Mouse (Mus musculus): ENCODE measurements at regions not wholly inside any gene's neighbourhood (a gene's known extent, or its start where the extent isn't known, plus 50 kb on each side); places are given as distances from the start of the nearest gene placed in this dataset.

DNA sequence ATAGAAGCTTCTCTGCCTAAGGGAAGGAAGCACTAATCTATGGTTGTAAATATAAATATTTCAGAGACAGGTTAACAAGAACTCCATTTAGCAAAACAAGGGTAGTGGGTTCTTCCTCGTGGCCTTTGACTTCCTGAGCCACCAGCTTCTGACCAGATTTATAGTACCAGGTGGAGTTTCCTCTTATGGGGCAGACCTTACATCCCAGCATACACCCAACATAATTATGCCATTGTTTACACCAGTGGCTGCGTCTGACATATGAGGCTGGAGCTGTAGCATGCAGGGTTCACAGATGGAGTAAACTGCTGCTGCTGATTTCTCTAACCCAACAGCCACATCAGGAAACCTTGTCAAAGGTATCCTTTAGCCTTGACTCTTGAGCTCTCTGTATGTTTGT, 75.5 kb downstream of the Trib2 start:
- no peak for DNase-seq

DNA sequence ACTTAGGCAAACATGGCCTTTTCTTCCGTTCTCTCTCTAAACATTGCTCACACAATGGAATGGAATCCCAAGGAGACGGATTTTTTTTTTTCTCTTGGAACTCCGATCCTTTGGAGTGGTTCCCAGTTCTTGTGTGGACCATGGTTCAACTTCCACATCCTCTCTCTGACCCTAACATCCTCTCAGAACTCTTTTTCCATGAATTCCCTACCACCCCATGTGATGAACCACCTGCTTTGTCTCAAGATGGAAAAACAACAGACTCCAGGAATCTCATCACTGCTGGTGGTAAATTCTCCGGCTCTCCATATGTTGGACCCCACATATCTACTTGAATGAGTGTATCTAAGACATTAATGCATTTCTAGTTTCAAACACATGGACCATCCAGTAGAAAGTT, 77.7 kb downstream of the Trib2 start:
- DNase-seq: no peak

DNA sequence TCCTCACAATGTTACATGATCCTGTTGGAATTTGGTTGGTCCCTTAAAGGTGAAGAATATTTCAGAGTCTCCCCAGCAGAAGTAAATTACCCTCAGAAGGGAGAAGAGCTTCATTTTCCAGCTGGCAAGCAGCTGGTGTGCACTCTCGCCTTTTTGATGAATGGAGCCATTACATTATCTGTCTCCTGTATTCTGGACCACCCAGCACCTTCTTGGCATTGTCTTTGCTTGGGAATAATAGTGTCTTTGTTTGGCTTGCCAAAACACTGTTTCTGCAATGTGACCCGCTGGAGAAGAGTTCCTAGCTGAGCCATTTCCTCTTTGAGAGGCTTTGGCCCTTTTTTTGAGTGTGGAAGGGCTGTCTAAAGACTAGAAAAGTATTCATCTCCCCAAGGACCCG, 85.5 kb downstream of the Trib2 start:
- no peak for DNase-seq

DNA sequence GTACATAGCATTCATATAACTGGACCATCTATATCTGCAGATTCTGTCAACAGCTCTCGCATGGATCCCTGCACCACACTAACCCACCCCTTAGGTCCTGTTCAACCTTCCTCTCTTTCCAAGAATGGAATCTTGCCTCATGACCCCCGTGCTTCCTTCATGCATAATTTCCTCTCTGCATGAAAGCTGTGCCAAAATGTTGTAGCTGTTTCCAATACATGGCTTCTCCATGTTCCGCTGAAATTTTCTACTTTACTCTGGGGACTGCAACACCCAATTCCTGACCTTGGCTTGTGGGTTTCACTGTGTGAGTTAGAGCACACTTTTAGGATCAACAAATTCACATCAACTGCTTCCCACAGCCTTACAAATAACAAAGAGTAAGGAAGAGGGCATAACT, 87.0 kb downstream of the Trib2 start:
- no peak for DNase-seq

DNA sequence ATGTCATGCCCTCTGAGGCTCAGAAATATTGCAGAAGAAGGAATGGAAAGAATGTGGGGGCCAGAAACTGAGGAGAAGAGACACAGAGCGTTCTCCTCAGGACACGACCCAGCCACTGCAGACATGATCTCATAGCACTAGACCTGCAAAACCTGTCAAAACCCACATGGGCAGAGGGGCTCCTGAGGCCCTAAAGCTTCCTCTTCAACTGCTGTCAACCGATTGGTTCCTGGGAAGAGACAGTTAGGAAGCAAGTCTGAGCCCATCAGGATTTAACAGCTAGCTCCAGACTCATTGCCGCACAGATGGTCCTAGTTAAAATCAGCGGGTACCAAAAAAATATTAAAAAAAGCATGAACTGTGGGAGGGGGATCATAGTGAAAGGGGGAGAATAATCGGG, 93.2 kb downstream of the Trib2 start:
- no peak for DNase-seq

DNA sequence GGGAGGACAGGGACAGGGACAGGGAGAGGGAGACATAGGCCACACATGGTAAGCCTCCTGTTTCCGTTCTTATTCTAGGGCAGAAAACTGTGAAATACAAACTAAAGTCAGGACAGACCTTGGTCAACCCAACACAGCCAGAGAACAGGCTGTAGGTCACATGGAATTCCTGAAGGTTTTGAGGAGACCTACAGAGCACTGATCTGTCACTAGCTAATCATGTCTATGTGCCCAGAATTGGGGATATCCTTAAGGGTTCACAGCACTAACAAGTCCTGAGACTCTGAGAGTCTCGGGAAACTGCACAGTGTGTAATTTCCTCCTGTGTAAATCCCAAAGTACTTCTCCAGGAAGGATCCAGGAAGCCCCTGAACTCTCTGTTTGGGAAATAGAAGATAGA, 94.6 kb downstream of the Trib2 start:
- DNase-seq: no peak

DNA sequence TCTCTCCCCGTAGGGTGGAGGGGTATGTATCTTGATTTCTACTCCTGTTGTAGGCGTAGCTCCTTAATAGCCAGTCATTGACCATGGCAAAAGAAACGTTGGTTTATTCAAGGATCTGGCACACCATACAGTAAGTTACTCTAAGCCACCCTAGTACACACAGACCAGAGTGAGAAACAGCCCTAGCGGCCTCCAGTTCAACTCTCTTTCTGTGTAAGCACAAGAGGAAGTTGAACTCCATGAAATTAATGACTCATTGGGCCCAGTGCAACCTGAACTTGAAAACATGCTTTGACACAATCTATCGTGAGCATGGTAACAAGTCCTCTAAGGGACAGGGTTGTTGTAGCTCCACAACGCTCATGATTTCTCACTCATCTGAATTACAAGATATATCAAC, 96.6 kb downstream of the Trib2 start:
- no peak for DNase-seq

DNA sequence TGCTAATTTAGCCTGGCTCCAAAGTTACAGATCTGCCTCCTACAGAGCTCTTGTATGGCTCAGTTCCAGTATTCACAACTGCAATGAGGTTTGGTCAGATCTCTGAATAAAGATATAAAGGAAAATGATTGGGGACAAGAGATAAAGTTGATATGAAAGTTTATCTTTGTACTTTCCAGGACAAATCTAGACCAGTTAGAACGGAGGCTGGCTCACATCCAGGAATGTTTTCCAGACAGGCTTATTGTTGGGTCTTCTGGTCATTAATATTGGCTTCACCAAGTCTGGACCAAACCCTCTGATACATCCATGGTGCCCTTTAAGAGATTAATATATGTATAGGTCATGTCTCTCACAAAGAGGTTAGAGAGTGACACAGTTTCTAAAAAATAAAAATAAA, 97.9 kb downstream of the Trib2 start:
- DNase-seq: no peak

DNA sequence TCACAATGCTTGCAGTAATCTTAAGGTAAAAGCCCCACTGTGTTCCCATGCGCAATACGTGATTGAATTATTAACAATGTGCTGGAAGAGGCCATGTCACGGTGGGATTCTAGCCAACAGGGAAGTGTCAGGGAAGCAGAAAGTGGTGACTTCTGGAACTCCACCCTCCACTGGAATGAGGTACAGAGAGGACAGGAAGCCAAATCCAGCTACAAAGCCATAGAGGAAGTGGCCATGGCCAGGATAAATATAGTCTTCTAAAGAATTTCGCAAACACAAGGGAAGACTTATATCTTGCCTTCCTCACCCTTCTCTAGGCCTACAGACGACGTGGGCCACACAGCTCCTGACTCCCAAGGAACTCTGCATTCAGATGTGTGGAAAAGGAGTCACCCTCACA, 98.7 kb downstream of the Trib2 start:
- no peak for DNase-seq

DNA sequence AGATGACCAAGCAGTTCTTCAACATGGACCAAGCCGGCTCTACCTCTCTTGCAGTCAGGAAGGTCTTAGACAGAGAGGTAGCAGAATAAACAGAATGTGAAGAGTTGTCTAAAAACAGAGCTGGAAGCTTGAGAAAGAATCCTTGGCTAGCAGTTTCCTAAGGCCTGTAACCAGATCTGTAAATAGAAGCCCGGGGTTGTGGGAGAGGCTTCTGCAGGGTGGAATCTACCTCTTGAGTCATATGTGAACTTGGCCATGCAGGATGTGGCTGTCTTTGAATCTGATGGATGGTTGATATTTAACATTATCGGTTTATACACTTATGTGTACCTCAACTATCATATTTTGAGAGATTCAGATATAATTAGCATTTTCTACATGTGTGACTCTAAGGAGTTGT, 99.4 kb downstream of the Trib2 start:
- DNase-seq: no peak

DNA sequence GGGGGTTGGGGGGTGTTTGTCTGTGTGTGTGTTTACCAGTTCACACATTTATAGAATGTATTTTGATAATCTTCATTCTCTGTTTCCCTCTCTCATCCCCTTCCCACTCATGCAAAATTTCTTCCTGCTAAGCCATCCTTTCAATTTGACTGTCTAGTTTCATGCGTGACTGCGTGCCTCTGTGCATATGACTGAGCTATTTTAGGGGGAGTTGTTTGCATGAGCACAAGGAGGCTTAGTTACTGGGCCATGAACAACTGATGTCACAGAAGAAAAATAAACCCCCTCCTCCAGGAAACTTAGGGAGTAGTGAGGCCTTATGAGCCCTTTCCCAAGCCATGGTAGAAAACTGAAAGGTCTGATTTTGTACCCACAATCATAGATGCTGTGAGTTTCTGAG, 103.1 kb downstream of the Trib2 start:
- DNase-seq: no peak

DNA sequence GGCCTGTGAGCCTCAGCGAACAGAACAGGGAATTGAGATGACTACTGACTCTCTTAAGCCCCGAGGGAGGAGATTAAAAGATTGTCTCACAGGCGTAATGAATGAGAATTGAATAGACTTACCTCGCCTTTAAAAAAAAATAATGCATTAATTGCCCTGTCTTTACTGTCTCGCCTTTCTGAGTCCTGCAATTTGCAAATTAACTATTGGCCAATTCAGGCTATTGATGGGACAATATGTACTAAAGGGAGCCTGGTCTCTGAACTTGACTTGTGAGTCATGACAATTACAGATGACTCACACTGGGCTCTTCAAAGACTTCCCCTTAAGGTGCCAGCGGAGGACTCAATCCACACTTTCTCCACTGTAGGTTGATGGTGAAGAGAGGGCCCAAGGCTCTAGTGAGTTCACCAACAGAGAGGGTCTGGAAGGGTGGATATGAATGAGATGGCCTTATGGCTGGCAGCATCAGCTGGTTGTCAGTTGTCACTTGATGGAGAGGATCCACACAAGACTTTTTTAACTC, 109.1 kb downstream of the Trib2 start:
- DNase-seq: no peak

DNA sequence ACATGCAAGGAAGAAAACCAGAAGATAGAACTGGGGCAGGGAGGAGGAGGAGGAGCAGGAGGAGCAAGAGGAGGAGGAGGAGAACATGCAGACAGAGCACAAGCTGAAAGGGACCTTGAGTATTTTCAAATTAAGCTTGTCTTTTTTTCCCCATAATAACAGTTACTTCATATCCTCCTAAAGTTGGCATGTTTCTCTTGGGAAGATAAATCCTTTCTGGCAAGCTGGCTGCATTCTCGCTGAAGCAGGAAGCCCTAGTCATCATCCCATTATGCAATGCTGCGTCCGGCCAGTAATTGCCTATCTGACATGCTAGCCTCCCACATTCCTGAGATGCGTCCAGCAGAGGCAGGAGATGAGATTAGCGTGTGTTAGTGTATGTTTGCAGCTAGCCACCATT, 112.3 kb downstream of the Trib2 start:
- peak; percentile 39 for DNase-seq

DNA sequence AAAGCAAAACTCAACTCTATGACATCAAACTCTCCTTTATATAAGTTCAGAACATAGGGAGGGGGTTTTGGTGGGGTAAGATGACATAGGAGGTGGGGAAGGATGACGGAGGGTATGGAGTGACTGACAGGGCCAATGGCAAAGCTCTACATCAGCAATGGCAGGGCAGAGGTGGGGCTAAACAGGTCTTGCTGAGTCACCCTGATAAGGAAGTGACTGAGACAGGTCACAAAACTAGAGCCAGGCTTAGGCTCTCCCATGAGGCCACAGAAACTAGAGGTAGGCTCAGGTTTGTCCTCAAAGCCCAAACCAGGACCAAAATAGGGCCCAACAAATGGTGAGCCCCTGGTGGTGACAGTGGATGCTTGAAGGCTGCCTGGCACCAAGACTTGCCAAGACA, 114.6 kb downstream of the Trib2 start:
- DNase-seq: no peak

DNA sequence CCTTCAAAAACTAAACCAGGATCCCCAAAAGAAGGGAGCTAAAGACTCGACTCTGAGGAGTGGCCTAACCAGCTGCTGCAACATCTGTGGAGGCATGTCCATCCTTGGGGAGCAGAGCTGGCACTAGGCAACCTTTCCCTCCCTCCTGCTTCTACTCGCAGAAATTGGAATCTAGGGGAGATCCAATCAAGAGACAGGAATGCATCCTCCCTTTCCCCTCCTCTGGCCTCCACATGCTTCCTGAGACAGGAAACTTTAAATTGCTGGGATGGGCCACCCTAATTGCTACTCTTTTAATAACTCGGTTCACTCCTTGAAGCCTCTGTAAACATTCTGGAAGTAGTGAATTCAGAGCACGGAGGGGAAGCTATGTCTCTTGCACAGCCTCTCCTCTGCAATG, 117.9 kb downstream of the Trib2 start:
- DNase-seq: no peak

DNA sequence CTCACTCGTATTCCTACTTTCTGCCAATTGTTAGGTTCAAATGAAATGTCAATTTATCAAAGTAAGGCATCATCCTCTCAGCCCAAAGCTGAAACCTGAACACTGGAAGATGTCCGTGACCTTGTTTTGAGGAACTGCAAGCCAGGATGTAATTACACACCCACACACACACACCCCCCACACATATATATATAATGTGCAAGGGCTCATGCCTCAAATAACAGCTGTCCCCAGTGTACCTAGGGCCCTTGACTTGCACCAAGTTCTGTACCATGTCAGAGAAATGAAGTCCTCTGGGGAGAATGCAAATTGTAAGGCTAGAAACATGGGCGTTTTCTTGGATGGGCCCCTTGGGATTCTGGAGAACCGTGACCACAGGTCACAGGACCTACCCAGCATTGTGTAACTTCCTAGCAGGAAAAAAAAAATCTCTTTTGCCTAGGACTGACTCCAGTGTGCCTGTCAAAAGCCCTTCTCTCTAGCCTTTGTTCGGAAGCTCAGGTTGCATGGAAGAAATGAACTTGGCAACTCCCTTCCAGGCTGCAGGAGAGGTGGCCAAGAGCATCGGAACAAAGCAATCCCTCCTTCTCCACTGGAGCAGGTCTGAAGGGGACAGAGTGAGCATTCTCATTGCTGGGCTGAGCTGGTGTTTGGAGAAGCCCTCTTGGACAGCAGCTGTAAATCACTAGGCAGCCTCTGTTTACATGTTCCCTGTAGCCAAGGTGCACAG, 118.5 kb downstream of the Trib2 start:
- no peak for DNase-seq

DNA sequence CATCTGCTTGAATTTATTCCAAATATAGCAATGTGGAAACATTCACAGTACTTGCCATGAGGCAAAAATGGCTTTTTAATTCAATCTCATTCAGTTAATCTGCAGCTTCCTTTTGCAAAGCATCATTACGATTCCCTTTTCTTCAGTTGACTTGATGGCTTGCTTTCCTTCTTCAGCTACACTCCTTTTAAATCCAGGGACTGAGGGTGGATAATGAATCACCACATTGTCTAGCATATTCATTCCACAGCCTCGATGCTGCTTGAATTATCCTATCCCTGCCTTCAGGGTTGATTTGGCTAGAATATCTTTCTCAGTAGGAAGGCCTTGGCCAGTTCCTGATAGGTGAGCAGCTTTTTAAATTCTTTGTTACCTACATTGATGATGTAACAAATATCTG, 128.4 kb downstream of the Trib2 start:
- no peak for DNase-seq

DNA sequence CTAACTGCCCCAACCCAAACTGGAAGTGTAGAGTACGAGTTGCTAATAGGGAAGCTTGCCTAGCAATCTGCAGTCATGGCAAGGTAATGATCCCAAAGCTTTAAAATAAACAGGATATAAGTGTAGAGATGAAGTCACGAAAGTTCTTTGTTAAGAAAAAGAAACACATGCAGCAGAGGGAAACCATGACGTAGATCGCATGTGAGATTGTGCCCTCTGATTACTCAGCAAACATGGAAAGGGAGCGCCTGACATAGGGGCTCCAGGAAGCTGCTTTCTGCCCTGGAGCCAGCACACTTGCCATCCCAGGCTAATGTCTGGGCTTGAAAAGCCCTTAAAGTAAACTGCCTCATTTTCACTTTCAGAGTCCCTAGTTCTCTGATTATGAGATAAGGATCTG, 132.4 kb downstream of the Trib2 start:
- no peak for DNase-seq

DNA sequence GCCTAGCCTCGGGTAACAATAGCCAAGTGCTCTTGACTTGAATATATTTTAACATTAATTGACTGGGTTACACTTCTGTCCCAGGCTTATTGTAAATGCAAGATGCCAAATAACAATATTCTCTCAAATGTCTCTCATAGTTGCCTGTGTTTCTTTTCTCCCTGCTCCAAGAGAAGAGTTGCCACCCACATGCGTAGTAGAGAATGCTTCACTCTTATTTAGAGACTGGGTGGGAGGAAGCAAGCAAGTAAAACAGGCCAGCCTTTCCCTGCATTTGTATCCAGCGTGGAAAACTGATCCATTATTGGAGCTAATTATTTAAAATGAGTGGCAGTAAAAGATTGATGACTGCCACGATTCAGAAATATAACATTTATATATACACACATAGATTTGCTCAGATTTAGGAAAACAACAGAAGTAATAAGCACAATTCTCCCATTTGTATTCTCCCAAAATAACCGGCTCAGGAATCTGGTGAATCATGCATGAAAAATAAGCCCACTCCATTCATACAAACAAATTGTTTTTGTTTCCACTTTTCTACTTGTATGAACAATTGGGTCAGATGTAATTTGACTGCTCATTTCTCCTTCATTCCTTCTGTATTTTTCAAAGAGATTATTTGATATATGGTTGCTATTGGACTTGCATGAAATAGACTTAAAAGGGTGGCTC, 134.9 kb downstream of the Trib2 start:
- DNase-seq: no peak

DNA sequence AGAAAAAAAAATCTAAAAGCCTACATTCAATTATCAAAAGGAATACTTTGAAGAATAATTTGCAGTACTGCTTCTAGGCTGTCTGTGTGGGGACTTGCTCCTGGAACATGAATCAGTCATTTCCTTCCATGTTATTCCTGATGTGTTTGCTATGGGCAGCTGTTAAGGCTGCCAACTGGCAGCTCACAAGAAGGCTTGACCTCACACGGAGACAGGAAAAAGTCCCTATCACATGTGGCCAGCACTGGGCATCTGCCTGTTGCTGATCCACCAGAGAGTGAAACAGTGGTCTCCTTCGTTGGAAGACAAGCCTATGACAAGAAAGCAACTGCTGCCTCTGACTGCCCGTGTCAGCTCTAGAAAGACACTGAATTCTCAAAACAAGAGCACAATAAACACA, 140.6 kb downstream of the Trib2 start:
- DNase-seq: no peak

DNA sequence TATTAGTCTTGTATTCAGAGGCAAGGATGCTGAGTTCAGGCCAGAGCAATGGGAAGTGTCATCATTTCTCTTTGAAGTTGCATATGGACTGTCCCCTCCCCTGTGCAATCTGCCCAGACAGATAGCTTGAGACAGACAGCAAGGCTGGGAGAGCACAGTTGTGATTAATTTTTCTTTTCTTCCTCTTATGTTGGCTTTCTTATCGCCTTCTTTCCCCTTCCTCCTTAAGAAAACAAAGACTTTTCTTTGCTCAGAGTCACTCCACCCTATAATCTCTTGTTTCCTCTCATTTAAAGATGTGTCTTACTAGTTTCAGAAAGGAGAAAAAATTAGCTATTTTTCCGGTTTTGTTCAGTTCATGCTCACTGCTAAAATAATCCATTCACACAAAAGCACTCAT, 157.0 kb downstream of the Trib2 start:
- no peak for DNase-seq

DNA sequence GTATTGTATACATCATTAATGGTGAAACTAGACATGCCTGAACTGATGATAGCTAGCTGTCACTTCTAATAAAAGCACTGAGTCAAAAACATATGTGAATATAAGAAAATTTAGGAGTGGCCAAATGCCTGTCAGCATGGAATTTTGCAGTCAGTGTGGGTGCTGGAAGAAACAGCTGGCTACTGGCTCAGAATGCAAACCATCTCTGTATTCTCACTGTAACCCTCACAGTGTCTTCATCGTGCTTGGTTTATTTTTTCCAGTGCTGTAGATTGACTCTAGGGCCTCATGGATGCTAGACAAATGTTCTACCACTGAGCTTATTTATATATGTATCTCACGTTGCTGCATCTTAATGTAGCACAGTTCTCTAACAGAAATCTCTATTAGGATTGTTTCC, 157.4 kb downstream of the Trib2 start:
- DNase-seq: no peak

DNA sequence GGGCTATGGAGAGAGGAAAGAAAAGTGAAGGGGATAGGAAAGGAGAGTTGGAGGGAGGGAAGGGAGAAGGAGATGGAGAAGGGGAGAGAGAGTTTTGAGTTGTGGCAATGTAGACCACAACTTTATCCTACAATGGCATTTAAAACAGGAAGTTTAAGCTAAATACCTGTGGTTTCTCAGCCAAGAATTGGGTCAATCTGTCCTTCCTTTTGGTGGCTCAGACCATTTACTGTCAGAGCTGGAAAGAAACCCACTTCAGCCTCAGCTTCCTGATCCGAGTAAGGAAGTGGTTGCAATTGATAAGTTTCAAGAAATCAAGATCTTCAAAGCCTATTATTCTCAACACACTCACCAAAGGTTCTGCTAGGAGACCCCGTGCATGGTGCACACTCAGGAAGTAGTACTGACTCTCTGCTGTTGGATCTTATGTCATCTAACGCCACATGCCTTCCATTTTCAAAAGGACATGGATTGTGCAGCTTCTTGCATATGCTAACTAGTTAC, 158.9 kb downstream of the Trib2 start:
- no peak for DNase-seq

DNA sequence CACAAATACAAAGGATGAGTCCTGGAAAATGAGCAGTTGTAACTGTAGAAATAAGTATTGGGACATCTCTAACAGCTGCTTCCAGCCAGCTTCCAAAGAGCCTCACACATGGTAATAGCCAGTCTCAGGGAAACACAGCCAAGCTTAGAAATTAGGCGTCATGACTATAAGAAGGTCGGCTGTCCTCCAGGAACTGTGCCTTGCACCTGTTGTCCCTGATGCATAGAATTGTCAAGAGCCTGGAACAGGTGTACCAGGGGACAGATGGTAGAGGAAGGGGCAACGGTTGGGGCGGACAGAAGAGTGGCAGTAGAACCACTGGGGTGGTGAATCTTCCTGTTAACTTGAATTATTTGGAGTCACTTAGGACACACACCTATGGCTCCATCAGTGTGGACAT, 162.1 kb downstream of the Trib2 start:
- DNase-seq: no peak

DNA sequence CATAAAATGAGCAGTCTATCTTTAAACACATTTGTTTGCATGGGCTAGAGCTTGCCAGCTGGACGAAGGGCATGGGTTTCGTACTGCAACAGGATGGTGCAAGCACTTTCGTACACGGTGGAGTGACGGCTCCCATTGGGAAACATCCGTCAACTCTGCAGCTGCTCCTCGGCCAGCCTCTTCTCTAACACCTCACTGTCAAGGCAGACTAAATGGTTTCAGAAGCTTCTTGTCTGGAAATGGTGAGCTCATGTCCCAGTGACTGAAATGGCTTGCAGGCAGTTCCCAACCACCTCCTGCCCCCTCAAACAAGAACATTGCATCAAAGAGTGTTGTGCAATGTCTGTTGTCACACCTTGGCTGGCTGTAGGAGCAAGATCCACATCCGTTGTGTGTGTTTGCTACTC, 163.4 kb downstream of the Trib2 start:
- DNase-seq: no peak

All from right cerebral cortex, postnatal 25 days (tissue).